ENCODE assay signal across 17 mouse cellular contexts in genomic region chr10:83018521-83018920, GRCm38 (mm10). TPM values are rescaled to one million over a fixed set of nuclear protein-coding genes. Genes with fewer than 3 reads are reported as not detected.
DNase-seq lines count a peak whose midpoint lies in the region; ATAC-seq and TF ChIP-seq lines count a peak whose summit lies in the region.
"Had no signal": no experiment of that assay in that cellular context is flagged by ENCODE, and none has a peak within 500 bp of the region (broad histone marks: within the 10 kb centered on the region; RNA-seq: fewer than 3 reads in every experiment).

No protein-coding gene starts in this region.

- no peak for TF ChIP-seq CTCF in midbrain, postnatal 0 days (IDR thresholded peaks at IDR 0.05)
- TF ChIP-seq CTCF in olfactory bulb, adult 2 months (IDR thresholded peaks at IDR 0.05; ENCODE audit: insufficient read depth, low read depth, low read length), result no peak

- no peaks in the 10 kb centered on the region for H3K9me3 ChIP-seq in midbrain, embryonic 14.5 days (ENCODE audit: control insufficient read depth, low read length)
- H3K9me3 ChIP-seq in midbrain, postnatal 0 days (ENCODE audit: low read length), result no peaks in the 10 kb centered on the region
- 0 out of 2 replicates have a peak, but pooled peaks cover 6% of the 10 kb centered on the region for H3K9me3 ChIP-seq in liver, embryonic 12.5 days (replicated peaks)
- H3K9me3 ChIP-seq: forebrain, embryonic 12.5 days; midbrain, embryonic 12.5 days had no signal

- no peak for TF ChIP-seq POLR2A in olfactory bulb, adult 2 months (IDR thresholded peaks at IDR 0.05; ENCODE audit: insufficient read depth, low read depth, low read length)

- WGBS in midbrain, embryonic 14.5 days, result 65% methylated on average over 5 of the region's 5 CpGs
- WGBS in midbrain, postnatal 0 days, result 42% methylated on average over 2 of the region's 5 CpGs
- 32% methylated on average over 5 of the region's 5 CpGs for WGBS in liver, embryonic 12.5 days (ENCODE audit: insufficient replicate concordance)
- WGBS in olfactory bulb, adult 2 months, result 45% methylated on average over 5 of the region's 5 CpGs

- H3K4me2 ChIP-seq in midbrain, embryonic 14.5 days (ENCODE audit: low read length), result no peak overlapping the region
- H3K4me2 ChIP-seq in midbrain, postnatal 0 days (ENCODE audit: low read depth, low read length, poor library complexity, severe bottlenecking), result no peak overlapping the region
- peak overlapping the region; percentile 72 for H3K4me2 ChIP-seq in liver, embryonic 12.5 days
- H3K4me2 ChIP-seq: forebrain, embryonic 12.5 days; lung, embryonic 14.5 days; midbrain, embryonic 12.5 days had no signal

- H3K27ac ChIP-seq in midbrain, embryonic 14.5 days (replicated peaks; ENCODE audit: low read depth, low read length), result peak overlapping the region; percentile 9; the same call in 1 of the 2 replicates
- no peak overlapping the region for H3K27ac ChIP-seq in midbrain, postnatal 0 days (ENCODE audit: low read depth, low read length)
- H3K27ac ChIP-seq in liver, embryonic 12.5 days, result peak overlapping the region; percentile 98
- H3K27ac ChIP-seq in olfactory bulb, adult 2 months (ENCODE audit: insufficient read depth, low read depth, low read length), result peak overlapping the region; percentile 43; the same call in 1 of the 2 replicates

- H3K27me3 ChIP-seq in midbrain, embryonic 14.5 days (ENCODE audit: control insufficient read depth, insufficient read depth, low read length), result no peaks in the 10 kb centered on the region
- no peaks in the 10 kb centered on the region for H3K27me3 ChIP-seq in midbrain, postnatal 0 days (ENCODE audit: insufficient read depth, low read length)
- H3K27me3 ChIP-seq in liver, embryonic 12.5 days (replicated peaks), result no peaks in the 10 kb centered on the region
- H3K27me3 ChIP-seq: forebrain, embryonic 12.5 days; midbrain, embryonic 12.5 days had no signal

- no peak for ATAC-seq in midbrain, embryonic 14.5 days (ENCODE audit: low FRiP score, low TSS enrichment)
- ATAC-seq in midbrain, postnatal 0 days (ENCODE audit: low FRiP score), result no peak
- peak; percentile 37 for ATAC-seq in liver, embryonic 12.5 days

- peaks cover 25% of the 10 kb centered on the region for H3K4me1 ChIP-seq in midbrain, embryonic 14.5 days (ENCODE audit: control insufficient read depth, insufficient read depth, low read length)
- H3K4me1 ChIP-seq in midbrain, postnatal 0 days (ENCODE audit: insufficient read depth, low read length), result peaks cover 5% of the 10 kb centered on the region; the same call in 1 of the 2 replicates
- H3K4me1 ChIP-seq in liver, embryonic 12.5 days, result peaks cover 92% of the 10 kb centered on the region
- peaks cover 40% of the 10 kb centered on the region for H3K4me1 ChIP-seq in olfactory bulb, adult 2 months (ENCODE audit: control insufficient read depth, insufficient read depth, low read length)

- H3K36me3 ChIP-seq in midbrain, embryonic 14.5 days (ENCODE audit: control insufficient read depth, insufficient read depth, low read length), result no peaks in the 10 kb centered on the region
- no peaks in the 10 kb centered on the region for H3K36me3 ChIP-seq in midbrain, postnatal 0 days (ENCODE audit: insufficient read depth, low read length)
- peaks cover 9% of the 10 kb centered on the region; the same call in 1 of the 2 replicates for H3K36me3 ChIP-seq in liver, embryonic 12.5 days
- H3K36me3 ChIP-seq: forebrain, embryonic 12.5 days; midbrain, embryonic 12.5 days had no signal

- no peak overlapping the region for H3K4me3 ChIP-seq in midbrain, embryonic 14.5 days (replicated peaks; ENCODE audit: low read depth, low read length)
- H3K4me3 ChIP-seq in midbrain, postnatal 0 days (ENCODE audit: low read depth, low read length), result no peak overlapping the region
- H3K4me3 ChIP-seq in liver, embryonic 12.5 days, result peak overlapping the region; percentile 42
- no peak overlapping the region for H3K4me3 ChIP-seq in olfactory bulb, adult 2 months (ENCODE audit: insufficient read depth, low read depth, low read length)
- H3K4me3 ChIP-seq: forebrain, embryonic 12.5 days; midbrain, embryonic 12.5 days; myocyte had no signal

- no peak overlapping the region for H3K9ac ChIP-seq in midbrain, embryonic 14.5 days (replicated peaks; ENCODE audit: low read length)
- H3K9ac ChIP-seq in midbrain, postnatal 0 days (replicated peaks; ENCODE audit: low read length, poor library complexity, severe bottlenecking), result no peak overlapping the region
- peak overlapping the region; percentile 73 for H3K9ac ChIP-seq in liver, embryonic 12.5 days
- H3K9ac ChIP-seq: forebrain, embryonic 12.5 days; lung, embryonic 14.5 days; midbrain, embryonic 12.5 days had no signal

- DNase-seq in midbrain, embryonic 14.5 days, result no peak
- no peak for DNase-seq in midbrain, postnatal 0 days (ENCODE audit: low spot score)
- DNase-seq in c-Kit-negative CD71-positive TER-119-positive erythroid progenitor cells, embryonic 14.5 days (ENCODE audit: low read depth, low spot score), result peak; percentile 45
- DNase-seq in testis, postnatal 14 days (ENCODE audit: low spot score), result no peak
- DNase-seq in thymus, postnatal 4 days, result no peak
- DNase-seq: adrenal gland, postnatal 14 days; cerebellum, postnatal 10 days; heart, adult 18-20 months; kidney, adult 9 months; lung, embryonic 14.5 days; lung, postnatal 4 days; thymus, postnatal 36 days had no signal

RNA-seq across cellular contexts. Expression of gene Chst11, which starts 33.2 kb away (rescaled TPM):
- polyA plus RNA-seq in midbrain, embryonic 14.5 days (2014; fragmentation: Nextera tagmentation; extraction: Ambion mirVana), result 4.5 and 5.2 TPM in 2 replicates
- total RNA-seq in midbrain, postnatal 0 days (2014; rRNA removed), result 20.5 and 22.7 TPM in 2 replicates
- polyA plus RNA-seq in midbrain, postnatal 0 days (2015; fragmentation: Nextera tagmentation; extraction: Ambion mirVana), result 2.6 and 2.8 TPM in 2 replicates
- 1.9 TPM in 2 replicates for polyA plus RNA-seq in liver, embryonic 12.5 days (2016; fragmentation: Nextera tagmentation; extraction: Ambion mirVana)
- not detected in 2 replicates for polyA plus RNA-seq in olfactory bulb, adult 2 months (2012; ENCODE audit: insufficient read depth, insufficient read length, low replicate concordance, missing spikeins)
